Comparison of ENCODE assay signal across 19 mouse cellular contexts in the genomic region with DNA sequence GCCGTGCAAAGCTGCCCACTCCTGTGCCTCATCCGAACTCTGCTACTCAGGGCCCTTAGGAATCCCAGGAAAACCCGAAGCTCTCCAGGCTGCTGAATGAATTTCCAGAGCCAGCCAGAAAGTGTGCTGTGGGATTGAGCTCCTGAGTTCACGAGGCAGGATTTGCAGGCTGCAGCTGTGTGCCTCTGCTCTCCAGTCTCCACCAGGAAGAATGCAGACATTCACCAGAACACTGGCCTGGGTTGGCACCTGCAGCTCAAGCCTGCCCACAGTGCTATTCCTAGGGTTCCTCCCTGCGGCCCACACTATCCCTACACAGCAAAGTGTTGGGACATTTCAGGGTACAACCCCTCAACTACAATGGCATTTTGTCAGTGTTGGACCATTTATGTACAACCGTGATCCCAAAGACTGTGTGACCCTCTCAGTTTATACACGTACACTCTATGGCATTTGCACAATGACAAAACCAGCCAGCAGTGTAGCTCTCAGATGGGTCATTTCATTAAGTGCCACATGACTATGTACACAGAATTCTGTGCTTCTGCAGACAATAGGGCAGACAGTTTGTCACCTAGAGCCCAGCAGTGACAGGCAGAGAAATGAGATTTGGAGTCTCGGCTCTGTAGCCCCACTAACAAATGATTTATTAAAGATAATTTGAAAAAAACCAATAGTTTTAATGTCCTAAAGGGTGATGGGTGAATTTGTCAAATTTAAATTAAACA.
DNase-seq lines count a peak whose midpoint lies in the region; ATAC-seq and TF ChIP-seq lines count a peak whose summit lies in the region.
"Had no signal": no experiment of that assay in that cellular context is flagged by ENCODE, and none has a peak within 500 bp of the region (broad histone marks: within the 10 kb centered on the region; RNA-seq: fewer than 3 reads in every experiment).

No protein-coding gene starts in this region.

- H3K4me1 ChIP-seq in hindbrain, embryonic 13.5 days (replicated peaks): peaks cover 20% of the 10 kb centered on the region
- H3K4me1 ChIP-seq in hindbrain, embryonic 11.5 days (replicated peaks; ENCODE audit: control insufficient read depth, insufficient read depth, low read length): no peaks in the 10 kb centered on the region
- no peaks in the 10 kb centered on the region; the same call in 1 of the 2 replicates for H3K4me1 ChIP-seq in stomach, embryonic 14.5 days (ENCODE audit: control insufficient read depth, insufficient read depth, low read length)
- no peaks in the 10 kb centered on the region for H3K4me1 ChIP-seq in stomach, postnatal 0 days (replicated peaks; ENCODE audit: control insufficient read depth, insufficient read depth)
- peaks cover 20% of the 10 kb centered on the region for H3K4me1 ChIP-seq in limb, embryonic 10.5 days
- H3K4me1 ChIP-seq in stomach, embryonic 15.5 days: no peaks in the 10 kb centered on the region; the same call in 1 of the 2 replicates
- H3K4me1 ChIP-seq in lung, postnatal 0 days (ENCODE audit: insufficient read depth, low read depth, low read length): no peaks in the 10 kb centered on the region

- no peak overlapping the region for H3K4me3 ChIP-seq in hindbrain, embryonic 13.5 days
- H3K4me3 ChIP-seq in hindbrain, embryonic 11.5 days (ENCODE audit: low read depth, low read length): no peak overlapping the region
- H3K4me3 ChIP-seq in stomach, embryonic 14.5 days (ENCODE audit: low read depth, low read length): no peak overlapping the region
- no peak overlapping the region for H3K4me3 ChIP-seq in stomach, postnatal 0 days (ENCODE audit: low read depth, low read length)
- no peak overlapping the region for H3K4me3 ChIP-seq in limb, embryonic 10.5 days
- H3K4me3 ChIP-seq in stomach, embryonic 15.5 days (replicated peaks): no peak overlapping the region
- H3K4me3 ChIP-seq in lung, postnatal 0 days (ENCODE audit: low read depth, low read length): no peak overlapping the region
- H3K4me3 ChIP-seq: myocyte had no signal

- TF ChIP-seq CTCF in stomach, postnatal 0 days (IDR thresholded peaks at IDR 0.05; ENCODE audit: low read depth): no peak
- TF ChIP-seq CTCF in lung, postnatal 0 days (IDR thresholded peaks at IDR 0.05): no peak

- H3K27me3 ChIP-seq in hindbrain, embryonic 13.5 days: no peaks in the 10 kb centered on the region
- no peaks in the 10 kb centered on the region for H3K27me3 ChIP-seq in hindbrain, embryonic 11.5 days (ENCODE audit: control insufficient read depth, insufficient read depth, low read length)
- no peaks in the 10 kb centered on the region for H3K27me3 ChIP-seq in stomach, embryonic 14.5 days (ENCODE audit: control insufficient read depth, insufficient read depth, low read length)
- H3K27me3 ChIP-seq in stomach, postnatal 0 days (ENCODE audit: control insufficient read depth, insufficient read depth, low read length): no peaks in the 10 kb centered on the region
- no peaks in the 10 kb centered on the region for H3K27me3 ChIP-seq in limb, embryonic 10.5 days (ENCODE audit: low read depth, poor library complexity, severe bottlenecking)
- H3K27me3 ChIP-seq in stomach, embryonic 15.5 days (replicated peaks): no peaks in the 10 kb centered on the region
- no peaks in the 10 kb centered on the region for H3K27me3 ChIP-seq in lung, postnatal 0 days (replicated peaks; ENCODE audit: insufficient read depth, low read length)
- H3K27me3 ChIP-seq: Patski had no signal

- no peaks in the 10 kb centered on the region for H3K36me3 ChIP-seq in hindbrain, embryonic 13.5 days
- H3K36me3 ChIP-seq in hindbrain, embryonic 11.5 days (ENCODE audit: control insufficient read depth, insufficient read depth, low read length): no peaks in the 10 kb centered on the region
- H3K36me3 ChIP-seq in stomach, embryonic 14.5 days (ENCODE audit: control insufficient read depth, insufficient read depth, low read length): no peaks in the 10 kb centered on the region
- H3K36me3 ChIP-seq in stomach, postnatal 0 days (ENCODE audit: control insufficient read depth, insufficient read depth, low read length): no peaks in the 10 kb centered on the region
- H3K36me3 ChIP-seq in limb, embryonic 10.5 days: no peaks in the 10 kb centered on the region
- H3K36me3 ChIP-seq in stomach, embryonic 15.5 days: no peaks in the 10 kb centered on the region
- H3K36me3 ChIP-seq in lung, postnatal 0 days (ENCODE audit: insufficient read depth, low read length): no peaks in the 10 kb centered on the region

- H3K27ac ChIP-seq in hindbrain, embryonic 13.5 days: peak overlapping the region; percentile 52
- H3K27ac ChIP-seq in hindbrain, embryonic 11.5 days (ENCODE audit: low read depth, low read length): no peak overlapping the region
- H3K27ac ChIP-seq in stomach, embryonic 14.5 days (ENCODE audit: low read length): no peak overlapping the region
- no peak overlapping the region for H3K27ac ChIP-seq in stomach, postnatal 0 days (replicated peaks)
- peak overlapping the region; percentile 21; the same call in 1 of the 2 replicates for H3K27ac ChIP-seq in limb, embryonic 10.5 days
- H3K27ac ChIP-seq in stomach, embryonic 15.5 days: peak overlapping the region; percentile 21; the same call in 1 of the 2 replicates
- H3K27ac ChIP-seq in lung, postnatal 0 days (ENCODE audit: low read length): no peak overlapping the region

- peak; percentile 43; the same call in 1 of the 2 replicates for ATAC-seq in hindbrain, embryonic 13.5 days (ENCODE audit: low FRiP score)
- no peak for ATAC-seq in hindbrain, embryonic 11.5 days (ENCODE audit: low FRiP score)
- ATAC-seq in stomach, embryonic 14.5 days (ENCODE audit: insufficient number of reproducible peaks, insufficient read depth, low FRiP score, low read depth): peak; percentile 37; the same call in 1 of the 2 replicates
- ATAC-seq in stomach, postnatal 0 days (ENCODE audit: low FRiP score, low TSS enrichment): no peak
- ATAC-seq in stomach, embryonic 15.5 days (ENCODE audit: insufficient read depth, low FRiP score, low read depth): no peak
- ATAC-seq in lung, postnatal 0 days: no peak
- ATAC-seq: forebrain, postnatal 0 days; Patski had no signal

- DNase-seq in hindbrain, embryonic 11.5 days (ENCODE audit: low spot score): no peak
- no peak for DNase-seq in stomach, postnatal 0 days (ENCODE audit: low spot score)
- no peak for DNase-seq in limb, embryonic 10.5 days (ENCODE audit: low spot score)
- no peak for DNase-seq in lung, postnatal 0 days (ENCODE audit: low spot score)
- no peak for DNase-seq in liver
- DNase-seq: adrenal gland, postnatal 36 days; B cell, adult 2 months; cerebellum, postnatal 14 days; forebrain, postnatal 0 days; gastrocnemius, postnatal 10 days; kidney, adult 9 months; kidney, postnatal 36 days; lung, postnatal 14 days; thymus, postnatal 25 days had no signal

- 60% methylated on average over 8 of the region's 8 CpGs for WGBS in hindbrain, embryonic 13.5 days
- WGBS in hindbrain, embryonic 11.5 days: 77% methylated on average over 8 of the region's 8 CpGs
- 41% methylated on average over 8 of the region's 8 CpGs for WGBS in stomach, embryonic 14.5 days
- WGBS in stomach, postnatal 0 days: 51% methylated on average over 8 of the region's 8 CpGs
- WGBS in limb, embryonic 10.5 days: 76% methylated on average over 8 of the region's 8 CpGs
- 45% methylated on average over 8 of the region's 8 CpGs for WGBS in stomach, embryonic 15.5 days
- WGBS in lung, postnatal 0 days: 57% methylated on average over 8 of the region's 8 CpGs

- H3K9ac ChIP-seq in hindbrain, embryonic 13.5 days: no peak overlapping the region
- H3K9ac ChIP-seq in hindbrain, embryonic 11.5 days (ENCODE audit: low read depth, low read length): no peak overlapping the region
- H3K9ac ChIP-seq in stomach, embryonic 14.5 days (replicated peaks; ENCODE audit: low read depth, low read length): no peak overlapping the region
- H3K9ac ChIP-seq in stomach, postnatal 0 days (ENCODE audit: low read length): no peak overlapping the region
- H3K9ac ChIP-seq in stomach, embryonic 15.5 days: no peak overlapping the region
- H3K9ac ChIP-seq in lung, postnatal 0 days (replicated peaks; ENCODE audit: low read depth): no peak overlapping the region
- H3K9ac ChIP-seq: forebrain, postnatal 0 days had no signal

- H3K4me2 ChIP-seq in hindbrain, embryonic 13.5 days: no peak overlapping the region
- no peak overlapping the region for H3K4me2 ChIP-seq in hindbrain, embryonic 11.5 days (replicated peaks; ENCODE audit: low read depth, low read length)
- no peak overlapping the region for H3K4me2 ChIP-seq in stomach, embryonic 14.5 days (replicated peaks; ENCODE audit: low read depth, low read length)
- H3K4me2 ChIP-seq in stomach, postnatal 0 days (replicated peaks; ENCODE audit: low read depth): no peak overlapping the region
- H3K4me2 ChIP-seq in stomach, embryonic 15.5 days: no peak overlapping the region
- H3K4me2 ChIP-seq in lung, postnatal 0 days (replicated peaks; ENCODE audit: low read depth, low read length): no peak overlapping the region

- H3K9me3 ChIP-seq in hindbrain, embryonic 13.5 days: no peaks in the 10 kb centered on the region
- no peaks in the 10 kb centered on the region for H3K9me3 ChIP-seq in hindbrain, embryonic 11.5 days (ENCODE audit: control insufficient read depth, low read length)
- no peaks in the 10 kb centered on the region for H3K9me3 ChIP-seq in stomach, embryonic 14.5 days (ENCODE audit: control insufficient read depth, low read depth, low read length)
- H3K9me3 ChIP-seq in stomach, postnatal 0 days (ENCODE audit: control insufficient read depth, low read length): no peaks in the 10 kb centered on the region
- no peaks in the 10 kb centered on the region for H3K9me3 ChIP-seq in limb, embryonic 10.5 days (replicated peaks)
- no peaks in the 10 kb centered on the region for H3K9me3 ChIP-seq in stomach, embryonic 15.5 days
- no peaks in the 10 kb centered on the region for H3K9me3 ChIP-seq in lung, postnatal 0 days (ENCODE audit: low read length)

- TF ChIP-seq EP300 in stomach, postnatal 0 days (optimal IDR thresholded peaks at IDR 0.05): no peak
- no peak for TF ChIP-seq EP300 in lung, postnatal 0 days (IDR thresholded peaks at IDR 0.05)

Comparison
In these comparisons a context has a peak if more than half of its experiments do, and no peak if none do; other contexts are left out.
1. ATAC-seq: peak in hindbrain, embryonic 13.5 days (single experiment) and stomach, embryonic 14.5 days (single experiment); none in hindbrain, embryonic 11.5 days (single experiment), stomach, postnatal 0 days (single experiment), stomach, embryonic 15.5 days (single experiment) and lung, postnatal 0 days (single experiment).
2. H3K27ac ChIP-seq: peak in hindbrain, embryonic 13.5 days (single experiment), limb, embryonic 10.5 days (single experiment) and stomach, embryonic 15.5 days (single experiment); none in hindbrain, embryonic 11.5 days (single experiment), stomach, embryonic 14.5 days (single experiment), stomach, postnatal 0 days (single experiment) and lung, postnatal 0 days (single experiment).